Mouse (Mus musculus) heart, adult 8-10 months (tissue): ENCODE data around the gene Slc1a6. TPM values are rescaled to one million over a fixed set of nuclear protein-coding genes. Genes with fewer than 3 reads are reported as not detected.

Experiments
- total RNA-seq, 4 experiments: library from RNA; stranded (reverse); gene quantifications; 2 replicates each; pipeline ENCODE4 v1.2.4; 2022

Slc1a6 gene
- total RNA-seq, 4 experiments from 2014 or later: not detected

Other genes with a start within 250 kb of the Slc1a6 start
- gene Ilvbl, start 206.2 kb upstream of the Slc1a6 start, total RNA-seq: 10 to 100 TPM; 37.2 to 42.0 (median 39.7) TPM
- 10 to 100 TPM; 10.5 to 13.2 (median 12.2) TPM for gene Syde1, start 188.5 kb upstream of the Slc1a6 start, total RNA-seq
- not detected for gene Olfr1357, start 162.4 kb upstream of the Slc1a6 start, total RNA-seq
- not detected for gene Casp14, start 62.2 kb upstream of the Slc1a6 start, total RNA-seq
- gene Ccdc105, start 27.4 kb upstream of the Slc1a6 start, total RNA-seq: not detected
- gene Olfr1356, start 71.7 kb downstream of the Slc1a6 start, total RNA-seq: not detected
- gene Olfr1355, start 95.0 kb downstream of the Slc1a6 start, total RNA-seq: not detected
- gene Olfr1354, start 132.7 kb downstream of the Slc1a6 start, total RNA-seq: not detected
- not detected for gene Olfr8, start 170.1 kb downstream of the Slc1a6 start, total RNA-seq
- not detected for gene Olfr1353, start 182.8 kb downstream of the Slc1a6 start, total RNA-seq
- gene Olfr1352, start 200.6 kb downstream of the Slc1a6 start, total RNA-seq: not detected
- not detected for gene Olfr1351, start 232.0 kb downstream of the Slc1a6 start, total RNA-seq
- gene Olfr57, start 248.2 kb downstream of the Slc1a6 start, total RNA-seq: not detected